Mouse (Mus musculus): Measurements from ENCODE around the gene Ppm1e.

DNA sequence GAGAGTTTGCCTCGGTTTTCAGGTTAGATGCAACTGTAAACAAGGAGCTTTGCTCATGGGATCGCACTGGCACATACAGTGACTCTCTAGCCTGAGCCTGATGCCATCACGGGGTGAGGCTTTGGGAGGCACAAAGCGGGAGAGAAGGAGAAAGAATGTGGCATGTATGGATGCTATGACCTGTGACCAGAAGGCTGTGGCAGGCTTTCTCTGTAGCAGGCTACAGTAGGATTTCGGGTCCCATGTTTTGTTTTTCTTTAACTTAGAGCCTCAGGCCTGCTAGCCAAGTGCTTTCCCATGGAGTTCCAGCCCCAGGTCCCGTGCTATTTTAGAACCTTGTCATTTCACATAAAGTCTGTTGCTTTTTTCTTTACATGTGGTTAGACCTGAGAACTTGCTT is 108.7 kb downstream of the Ppm1e start:
- TF ChIP-seq CTCF (conservative IDR thresholded peaks at IDR 0.05; ENCODE audit: insufficient read depth, insufficient read length, low read depth, low read length) (no peak), POLR2A (IDR thresholded peaks at IDR 0.05; ENCODE audit: low read depth, low read length) (no peak)
